Mouse (Mus musculus) kidney, adult 2 months (tissue): ENCODE data around the gene Med26.

Source experiments
- CTCF ChIP-seq: fragments of 200-500 bp; conservative IDR thresholded peaks from 2 replicates; pipeline ENCODE4 v1.5.1; 2011; ENCODE audit warnings: low read depth, mild to moderate bottlenecking, control low read depth, low read length, moderate library complexity, mixed read lengths; ENCODE audit not compliant: insufficient read depth, insufficient read length
- POLR2A ChIP-seq: fragments of 200-500 bp; IDR thresholded peaks from one replicate; pipeline ENCODE4 v1.6.1; 2011; ENCODE audit warnings: low read depth, low read length, control low read depth

DNA sequence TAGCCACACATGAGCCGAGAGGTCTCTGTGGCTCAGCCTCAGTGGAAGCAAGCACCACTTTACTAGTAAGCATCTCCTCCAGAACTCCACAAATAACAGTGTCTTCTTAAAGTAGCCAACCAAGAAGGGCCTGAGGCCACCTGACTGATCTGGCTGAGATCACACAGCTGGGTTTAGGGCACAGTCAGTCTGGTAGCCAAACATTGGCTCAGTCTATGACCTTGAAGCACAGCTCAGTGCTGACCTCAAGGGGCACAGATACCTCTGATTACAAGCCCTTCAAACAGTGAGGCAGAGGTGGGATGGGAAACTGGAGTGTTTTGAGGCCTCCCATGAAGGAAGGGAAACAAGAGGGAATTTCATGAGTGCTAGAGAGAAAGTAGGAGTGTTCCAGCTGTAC, 35.4 kb downstream of the Med26 start:
- TF ChIP-seq POLR2A (no peak), CTCF (no peak)
